Mouse (Mus musculus): Measurements from ENCODE around the gene Usp5. TPM values are rescaled to one million over a fixed set of nuclear protein-coding genes. Genes with fewer than 3 reads are reported as not detected.

Usp5 gene
- polyA plus RNA-seq, 1 experiment, result 120 TPM

- DNase-seq (ENCODE audit: low read depth), result no peak
These were observed 41.6 kb downstream of the Usp5 start for GRCm38 (mm10) chr6:124787722-124788121.

DNA sequence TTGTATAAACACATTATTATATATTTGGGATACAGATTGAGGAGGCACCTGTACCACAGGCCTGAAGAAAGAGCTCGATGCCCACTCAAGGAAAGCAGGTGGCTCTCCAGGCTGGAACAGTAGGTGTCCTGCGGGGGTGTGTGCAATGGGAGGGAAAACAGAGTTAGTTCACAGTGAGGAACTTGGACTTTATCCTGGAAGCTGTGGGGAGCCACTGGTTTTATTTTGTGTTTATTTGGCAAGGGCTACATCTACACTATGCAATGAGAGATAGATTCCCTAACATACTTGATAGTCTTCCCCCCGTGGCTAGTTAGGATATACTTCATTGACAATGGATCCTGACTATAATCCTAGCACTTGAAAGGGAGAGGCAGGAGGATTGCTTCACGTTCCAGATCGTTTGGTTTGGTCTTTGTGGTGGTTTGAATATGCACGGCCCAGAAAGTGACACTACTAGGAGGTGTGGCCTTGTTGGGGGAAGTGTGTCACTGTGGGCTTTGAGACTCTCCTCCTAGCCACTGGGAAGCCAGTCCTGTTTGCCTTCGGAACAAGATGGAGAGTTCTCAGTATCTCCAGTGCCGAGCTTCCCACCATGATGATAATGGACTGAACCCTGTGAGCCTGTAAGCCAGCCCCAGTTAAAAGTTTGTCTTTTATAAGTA is 42.4 kb downstream of the Usp5 start:
- no peak for DNase-seq (ENCODE audit: low read depth)

- DNase-seq (ENCODE audit: low read depth), result no peak
These were observed 46.8 kb downstream of the Usp5 start for GRCm38 (mm10) chr6:124782436-124782835.

GRCm38 (mm10) chr6:124780917-124781316 is 48.4 kb downstream of the Usp5 start:
- DNase-seq (ENCODE audit: low read depth), result no peak

DNA sequence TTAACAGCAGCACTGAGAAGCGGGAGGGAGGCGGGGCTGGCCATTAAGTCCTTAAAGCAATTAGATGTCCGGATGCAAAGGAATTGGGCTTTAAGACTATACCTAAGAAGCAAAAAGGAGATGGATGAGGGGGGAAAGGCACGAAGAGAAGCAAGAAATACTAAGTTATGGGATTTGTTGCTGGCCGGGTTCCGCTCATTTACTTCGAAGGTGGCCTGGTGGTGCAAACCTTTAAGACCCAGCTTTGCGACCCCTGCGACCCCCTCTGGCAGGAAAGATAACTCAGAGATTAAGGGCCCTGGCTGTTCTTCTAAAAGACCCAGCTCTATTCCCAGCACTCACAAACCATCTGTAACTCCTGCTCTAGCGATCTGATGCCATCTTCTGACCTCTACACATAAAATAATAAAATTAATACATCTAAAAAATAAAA is 49.3 kb downstream of the Usp5 start:
- DNase-seq (ENCODE audit: low read depth), result no peak

GRCm38 (mm10) chr6:124779222-124779983 is 49.9 kb downstream of the Usp5 start, which contains the start of gene Lrrc23:
TSS of gene Lrrc23 (minus strand) at chr6:124779727.
- DNase-seq (ENCODE audit: low read depth), result no peak

GRCm38 (mm10) chr6:124770511-124770910 is 58.8 kb downstream of the Usp5 start:
- no peak for DNase-seq (ENCODE audit: low read depth)

- no peak for DNase-seq (ENCODE audit: low read depth)
These were observed 59.3 kb downstream of the Usp5 start for GRCm38 (mm10) chr6:124770013-124770412.

DNA sequence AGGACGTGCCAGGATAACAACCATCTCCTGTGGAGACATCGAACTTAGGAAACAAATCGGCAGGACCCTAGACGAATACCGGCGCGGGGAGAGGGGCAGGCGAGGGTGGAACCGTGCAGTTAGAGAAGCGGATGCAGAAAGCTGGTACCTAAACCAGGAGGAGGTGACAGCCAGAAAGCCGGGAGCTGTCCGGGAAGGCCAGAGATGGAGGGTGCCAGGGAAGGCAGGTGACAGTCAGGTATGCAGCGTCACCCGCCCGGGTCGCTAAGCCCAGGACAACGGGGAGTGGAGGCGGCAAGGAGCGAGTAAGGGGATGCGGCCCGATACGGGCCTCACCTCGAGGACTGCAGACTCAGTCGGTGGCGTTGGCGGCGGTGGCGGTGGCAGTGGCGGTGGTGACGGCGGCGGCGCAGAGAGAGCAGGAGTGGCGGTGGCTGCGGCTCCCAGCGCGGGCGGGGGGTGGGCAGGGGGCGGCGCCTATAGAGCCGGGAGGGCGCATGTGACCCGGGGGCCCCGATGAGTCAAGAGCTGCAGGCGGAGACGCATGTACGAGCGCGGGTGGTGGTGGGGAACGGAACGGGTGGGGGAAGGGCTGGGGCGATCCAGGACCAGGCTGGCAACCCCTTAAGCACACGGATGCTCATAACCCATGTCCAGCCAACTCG is 60.1 kb downstream of the Usp5 start, which contains the start of gene Eno2:
Eno2 (minus strand) TSS at position 573 of the 665 bp plus-strand sequence.
- DNase-seq (ENCODE audit: low read depth), result no peak

- no peak for DNase-seq (ENCODE audit: low read depth)
These were observed 60.6 kb downstream of the Usp5 start for GRCm38 (mm10) chr6:124768704-124769044.

DNA sequence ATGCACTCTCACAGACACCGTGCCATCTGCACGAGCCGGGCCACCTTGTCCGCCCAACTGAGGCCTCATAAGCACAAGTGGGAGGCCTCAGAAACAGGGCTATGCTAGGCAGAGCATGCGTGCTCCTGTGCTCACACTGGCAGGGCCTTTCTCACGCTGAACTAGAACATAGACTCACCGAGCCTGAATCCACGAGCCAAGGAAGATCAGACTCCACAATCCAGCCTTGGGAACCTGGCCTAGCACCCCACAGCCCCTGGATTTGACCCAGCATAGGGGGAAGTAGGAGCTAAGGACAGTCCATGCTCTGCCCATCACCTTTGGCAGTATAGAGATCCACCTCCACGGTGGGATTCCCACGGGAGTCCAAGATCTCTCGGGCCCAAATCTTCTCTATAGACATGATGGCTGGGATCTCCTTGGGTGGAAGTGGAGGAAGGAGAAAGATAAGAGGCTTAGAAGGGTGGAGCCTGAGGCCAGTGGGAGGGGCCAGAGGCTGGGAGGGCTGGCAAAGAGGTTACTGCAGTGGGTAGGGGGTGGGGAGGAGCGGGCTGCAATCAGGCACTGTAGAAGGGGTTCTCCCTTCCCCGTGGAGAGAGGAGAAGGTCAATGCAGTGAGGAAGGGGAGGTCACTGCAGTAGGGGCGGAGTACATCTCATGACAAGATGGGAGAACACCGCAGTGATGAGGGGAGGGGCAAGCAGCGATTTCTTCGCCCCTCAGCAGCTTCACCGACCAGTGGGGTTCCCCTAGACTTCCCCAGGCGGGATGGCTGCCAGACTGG is 61.2 kb downstream of the Usp5 start:
- DNase-seq (ENCODE audit: low read depth), result no peak

DNA sequence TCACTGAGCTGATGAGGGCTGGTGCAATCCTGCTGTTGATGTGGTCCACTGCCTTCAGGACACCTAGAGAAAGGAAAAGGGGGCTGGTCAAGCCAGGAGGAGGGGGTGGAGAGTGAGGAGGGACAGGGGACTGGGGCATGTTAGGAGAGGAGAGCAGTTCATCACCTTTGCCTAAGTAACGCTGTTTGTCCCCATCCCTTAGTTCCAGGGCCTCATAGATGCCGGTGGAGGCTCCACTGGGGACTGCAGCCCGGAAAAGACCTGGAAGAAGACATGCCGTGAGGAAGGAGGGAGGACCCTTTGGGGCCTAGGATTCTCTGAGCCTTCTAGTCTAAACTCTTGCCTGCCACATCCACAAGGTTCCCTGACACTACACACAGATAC is 61.8 kb downstream of the Usp5 start:
- DNase-seq (ENCODE audit: low read depth), result no peak

DNA sequence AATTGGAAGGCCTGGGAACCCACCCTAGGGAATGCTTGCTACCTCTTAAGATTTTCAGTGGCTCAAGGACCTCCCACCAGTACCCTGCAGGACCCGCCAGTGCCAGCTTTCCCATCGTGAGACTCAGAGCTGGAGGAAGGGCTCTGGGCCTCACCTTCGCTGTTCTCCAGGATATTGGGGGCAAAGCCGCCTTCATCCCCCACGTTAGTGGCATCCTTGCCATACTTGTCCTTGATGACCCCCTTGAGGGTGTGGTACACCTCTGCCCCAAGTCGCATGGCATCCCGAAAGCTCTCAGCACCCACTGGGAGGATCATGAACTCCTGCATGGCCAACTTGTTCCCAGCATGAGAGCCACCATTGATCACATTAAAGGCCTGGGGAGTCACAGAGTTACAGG is 63.3 kb downstream of the Usp5 start:
- DNase-seq (ENCODE audit: low read depth), result no peak

Other genes with a start within 250 kb of the Usp5 start
- 2.1 and 2.5 TPM in 2 replicates for gene C1s2, start 193.4 kb downstream of the Usp5 start, polyA plus RNA-seq (2012; rRNA removed)
- gene Lpcat3, start 166.5 kb downstream of the Usp5 start, polyA plus RNA-seq (2012; rRNA removed), result 141 and 147 TPM in 2 replicates
- 43.6 and 44.2 TPM in 2 replicates for gene Emg1, start 117.3 kb downstream of the Usp5 start, polyA plus RNA-seq (2012; rRNA removed)
- 131 and 138 TPM in 2 replicates for gene Phb2, start 117.1 kb downstream of the Usp5 start, polyA plus RNA-seq (2012; rRNA removed)
- gene Ptpn6, start 90.8 kb downstream of the Usp5 start, polyA plus RNA-seq (2012; rRNA removed), result 24.2 and 25.2 TPM in 2 replicates
- 329 and 371 TPM in 2 replicates for gene Grcc10, start 88.1 kb downstream of the Usp5 start, polyA plus RNA-seq (2012; rRNA removed)
- gene Gm45234, start 73.5 kb downstream of the Usp5 start, polyA plus RNA-seq (2012; rRNA removed), result not detected in 2 replicates
- gene Atn1, start 73.0 kb downstream of the Usp5 start, polyA plus RNA-seq (2012; rRNA removed), result 22.4 and 55.8 TPM in 2 replicates
- 5.3 TPM in 2 replicates for gene Eno2, start 59.8 kb downstream of the Usp5 start, polyA plus RNA-seq (2012; rRNA removed)
- 3.1 and 4.6 TPM in 2 replicates for gene Lrrc23, start 49.8 kb downstream of the Usp5 start, polyA plus RNA-seq (2012; rRNA removed)
- gene Spsb2, start 20.8 kb downstream of the Usp5 start, polyA plus RNA-seq (2012; rRNA removed), result 19.8 and 20.5 TPM in 2 replicates
- 494 and 839 TPM in 2 replicates for gene Tpi1, start 15.2 kb downstream of the Usp5 start, polyA plus RNA-seq (2012; rRNA removed)
- gene Cdca3, start 63 bp upstream of the Usp5 start, polyA plus RNA-seq (2012; rRNA removed), result 7.5 and 8.2 TPM in 2 replicates
- gene Gnb3, start 10.8 kb upstream of the Usp5 start, polyA plus RNA-seq (2012; rRNA removed), result 0.07 and 0.51 TPM in 2 replicates
- gene P3h3, start 28.3 kb upstream of the Usp5 start, polyA plus RNA-seq (2012; rRNA removed), result 21.4 and 24.2 TPM in 2 replicates
- gene Gpr162, start 34.5 kb upstream of the Usp5 start, polyA plus RNA-seq (2012; rRNA removed), result 1.0 and 1.9 TPM in 2 replicates
- gene Cd4, start 58.7 kb upstream of the Usp5 start, polyA plus RNA-seq (2012; rRNA removed), result 0.50 and 0.95 TPM in 2 replicates
- gene Lag3, start 82.2 kb upstream of the Usp5 start, polyA plus RNA-seq (2012; rRNA removed), result 2.4 and 3.1 TPM in 2 replicates
- 811 and 1,192 TPM in 2 replicates for gene Ptms, start 90.6 kb upstream of the Usp5 start, polyA plus RNA-seq (2012; rRNA removed)
- gene Mlf2, start 101.9 kb upstream of the Usp5 start, polyA plus RNA-seq (2012; rRNA removed), result 363 and 367 TPM in 2 replicates
- 180 and 195 TPM in 2 replicates for gene Cops7a, start 136.1 kb upstream of the Usp5 start, polyA plus RNA-seq (2012; rRNA removed)
- gene Pianp, start 167.2 kb upstream of the Usp5 start, polyA plus RNA-seq (2012; rRNA removed), result 1.3 and 2.0 TPM in 2 replicates
- gene Zfp384, start 179.7 kb upstream of the Usp5 start, polyA plus RNA-seq (2012; rRNA removed), result 41.9 and 45.0 TPM in 2 replicates
- gene Ing4, start 210.3 kb upstream of the Usp5 start, polyA plus RNA-seq (2012; rRNA removed), result 43.6 and 59.6 TPM in 2 replicates
- 16.2 and 18.2 TPM in 2 replicates for gene Acrbp, start 220.2 kb upstream of the Usp5 start, polyA plus RNA-seq (2012; rRNA removed)
- gene Lpar5, start 238.4 kb upstream of the Usp5 start, polyA plus RNA-seq (2012; rRNA removed), result 5.3 and 5.7 TPM in 2 replicates

All from gonadal fat pad, adult 2 months (tissue).